Mouse (Mus musculus): ENCODE results near the gene Prkn. TPM values are rescaled to one million over a fixed set of nuclear protein-coding genes. Genes with fewer than 3 reads are reported as not detected.

Gene Prkn
- polyA plus RNA-seq (2017; shearing (Covaris generic)), result 0.17 TPM

GRCm38 (mm10) chr17:10840148-10840707, at the start of gene Prkn, which contains the start of gene Pacrg:
Prkn (plus strand) TSS chr17:10840384.
Pacrg (minus strand) TSS chr17:10840311.

Other genes starting within 250 kb of the Prkn start
- gene Pacrg, start 73 bp upstream of the Prkn start, polyA plus RNA-seq (2017; shearing (Covaris generic)), result not detected

Data from CD4-positive, CD25-positive, alpha-beta regulatory T cell (primary cell).